Mouse (Mus musculus) small intestine, adult 2 months (tissue): ENCODE results near the gene Mrpl12.

ENCODE experiments used
- CTCF ChIP-seq: fragments of 200-500 bp; IDR thresholded peaks from 2 replicates; pipeline ENCODE4 v1.5.1; 2012; ENCODE audit warnings: low read depth, mild to moderate bottlenecking, control low read depth, inconsistent platforms, low read length, moderate library complexity, mixed read lengths; ENCODE audit not compliant: insufficient replicate concordance, insufficient read length; ENCODE audit errors: extremely low read depth
- POLR2A ChIP-seq: fragments of 200-500 bp; IDR thresholded peaks from 2 replicates; pipeline ENCODE4 v1.6.1; 2012; ENCODE audit warnings: low read depth, mild to moderate bottlenecking, control low read depth, inconsistent platforms, low read length, moderate library complexity

- TF ChIP-seq CTCF (no peak), POLR2A (no peak)
Observed at GRCm38 (mm10) chr11:120518027-120518426, 33.6 kb downstream of the Mrpl12 start.
